Mouse (Mus musculus) limb, embryonic 15.5 days (tissue): ENCODE measurements around the gene Mphosph9. TPM values are rescaled to one million over a fixed set of nuclear protein-coding genes. Genes with fewer than 3 reads are reported as not detected.
A peak's percentile ranks its signal among the peaks of the same experiment; 100 is the strongest.

Experiments
- ATAC-seq: fragments of 200-750 bp; cut with Nextera tagmentation; 2 replicates; pipeline ENCODE4 v1.8.0; 2017; ENCODE audit warnings: low read depth, moderate TSS enrichment; ENCODE audit not compliant: insufficient number of reproducible peaks, low FRiP score, low TSS enrichment
- H3K27ac ChIP-seq: fragments of 300-500 bp; sonication (generic); 2 replicates; pipeline ENCODE4 v1.5.1; 2015; ENCODE audit warnings: moderate library complexity, mild to moderate bottlenecking, inconsistent platforms
- H3K27me3 ChIP-seq: fragments of 300-500 bp; sonication (generic); 2 replicates; pipeline ENCODE4 v1.6.1; 2015; ENCODE audit warnings: inconsistent platforms
- H3K36me3 ChIP-seq: fragments of 300-500 bp; sonication (generic); 2 replicates; pipeline ENCODE4 v1.6.1; 2015; ENCODE audit warnings: inconsistent platforms
- H3K4me1 ChIP-seq: fragments of 300-500 bp; sonication (generic); 2 replicates; pipeline ENCODE4 v1.6.1; 2015; ENCODE audit warnings: inconsistent platforms
- H3K4me2 ChIP-seq: fragments of 300-500 bp; sonication (generic); 2 replicates; pipeline ENCODE4 v1.6.1; 2015; ENCODE audit warnings: mild to moderate bottlenecking, inconsistent platforms
- H3K4me3 ChIP-seq: fragments of 300-500 bp; sonication (generic); 2 replicates; pipeline ENCODE4 v1.5.1; 2015; ENCODE audit warnings: mild to moderate bottlenecking, inconsistent platforms
- H3K9ac ChIP-seq: fragments of 300-500 bp; sonication (generic); 2 replicates; pipeline ENCODE4 v1.6.1; 2015; ENCODE audit warnings: inconsistent platforms
- H3K9me3 ChIP-seq: fragments of 300-500 bp; sonication (generic); 2 replicates; pipeline ENCODE4 v1.6.1; 2016; ENCODE audit warnings: inconsistent platforms
- WGBS: fragments of 180-500 bp; shearing (Covaris S2); methylation state at CpG from one replicate; pipeline ENCODE4 v1.1.7; 2015; 5-methylcytosine and 5-hydroxymethylcytosine counted together
- polyA plus RNA-seq: library from polyadenylated mRNA; unstranded; fragments of >200 nt; fragmentation: Nextera tagmentation; extraction: Ambion mirVana; gene quantifications from 2 replicates; pipeline ENCODE4 v1.2.1, GENCODE M21; 2015

Gene Mphosph9
- polyA plus RNA-seq, 1 experiment from 2014 or later: 8.2 TPM

- Histone ChIP-seq H3K4me3 (no peak overlapping the region), H3K4me1 (no peaks in the 10 kb centered on the region), H3K9ac (no peak overlapping the region), H3K4me2 (no peak overlapping the region), H3K27me3 (no peaks in the 10 kb centered on the region), H3K9me3 (no peaks in the 10 kb centered on the region), H3K36me3 (peaks cover 56% of the 10 kb centered on the region), H3K27ac (no peak overlapping the region)
- WGBS: 53% methylated on average over 2 of the region's 2 CpGs
- ATAC-seq: no peak
These were observed 68.6 kb downstream of the Mphosph9 start for GRCm38 (mm10) chr5:124259133-124259532.

GRCm38 (mm10) chr5:124258026-124258425, 69.7 kb downstream of the Mphosph9 start:
- H3K9me3 ChIP-seq: no peaks in the 10 kb centered on the region
- WGBS: 97% methylated on average over 1 of the region's 1 CpGs
- no peak overlapping the region for H3K4me2 ChIP-seq
- no peak for ATAC-seq
- H3K27ac ChIP-seq: no peak overlapping the region
- no peaks in the 10 kb centered on the region for H3K4me1 ChIP-seq
- no peaks in the 10 kb centered on the region for H3K27me3 ChIP-seq
- H3K36me3 ChIP-seq: peaks cover 63% of the 10 kb centered on the region
- H3K4me3 ChIP-seq: no peak overlapping the region
- H3K9ac ChIP-seq: no peak overlapping the region

- Histone ChIP-seq H3K27ac (no peak overlapping the region), H3K27me3 (no peaks in the 10 kb centered on the region), H3K9me3 (no peaks in the 10 kb centered on the region), H3K4me1 (peaks cover 5% of the 10 kb centered on the region), H3K36me3 (peaks cover 47% of the 10 kb centered on the region), H3K9ac (no peak overlapping the region), H3K4me3 (no peak overlapping the region), H3K4me2 (no peak overlapping the region)
- WGBS: 92% methylated on average over 7 of the region's 7 CpGs
- ATAC-seq: no peak
These were observed 72.6 kb downstream of the Mphosph9 start for GRCm38 (mm10) chr5:124255141-124255540.

DNA sequence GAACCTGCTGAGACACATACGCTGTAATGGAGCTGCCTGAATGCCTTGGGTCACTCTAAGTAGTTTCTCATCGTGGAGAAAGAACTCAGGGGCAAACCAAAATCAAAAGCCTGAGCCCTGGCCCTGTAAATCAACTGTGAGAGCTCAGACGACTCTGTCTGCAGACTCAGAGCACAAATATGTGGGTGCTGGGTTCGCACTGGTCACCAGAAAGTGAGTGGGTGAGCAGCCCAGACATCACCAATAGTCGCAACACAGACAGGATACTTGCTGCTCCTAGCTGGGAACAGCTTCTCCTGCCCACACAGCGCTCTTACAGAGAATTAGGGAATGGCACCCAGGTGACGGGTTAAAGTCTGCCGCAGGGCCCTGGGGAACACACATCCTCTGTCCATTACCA, 74.2 kb downstream of the Mphosph9 start:
- H3K36me3 ChIP-seq: peaks cover 33% of the 10 kb centered on the region
- H3K27me3 ChIP-seq: no peaks in the 10 kb centered on the region
- 85% methylated on average over 8 of the region's 8 CpGs for WGBS
- H3K4me3 ChIP-seq: no peak overlapping the region
- ATAC-seq: no peak
- no peak overlapping the region for H3K9ac ChIP-seq
- H3K27ac ChIP-seq: no peak overlapping the region
- peaks cover 12% of the 10 kb centered on the region for H3K4me1 ChIP-seq
- no peak overlapping the region for H3K4me2 ChIP-seq
- H3K9me3 ChIP-seq: no peaks in the 10 kb centered on the region

GRCm38 (mm10) chr5:124252580-124253320, 75.0 kb downstream of the Mphosph9 start:
- Histone ChIP-seq H3K4me2 (no peak overlapping the region), H3K4me3 (no peak overlapping the region), H3K9ac (no peak overlapping the region), H3K27ac (no peak overlapping the region), H3K9me3 (no peaks in the 10 kb centered on the region), H3K4me1 (peaks cover 20% of the 10 kb centered on the region), H3K27me3 (no peaks in the 10 kb centered on the region), H3K36me3 (peaks cover 25% of the 10 kb centered on the region)
- ATAC-seq: no peak
- WGBS: 92% methylated on average over 13 of the region's 13 CpGs

- Histone ChIP-seq H3K27ac (no peak overlapping the region), H3K4me2 (no peak overlapping the region), H3K4me1 (peaks cover 20% of the 10 kb centered on the region), H3K4me3 (no peak overlapping the region), H3K9me3 (no peaks in the 10 kb centered on the region), H3K27me3 (no peaks in the 10 kb centered on the region), H3K9ac (no peak overlapping the region), H3K36me3 (peaks cover 16% of the 10 kb centered on the region; the same call in 1 of the 2 replicates)
- 61% methylated on average over 5 of the region's 5 CpGs for WGBS
- ATAC-seq: no peak
These were observed 76.7 kb downstream of the Mphosph9 start for GRCm38 (mm10) chr5:124251070-124251469.

- H3K4me1 ChIP-seq: peaks cover 20% of the 10 kb centered on the region
- H3K9ac ChIP-seq: peak within 1 kb of the TSS; percentile 80
- H3K9me3 ChIP-seq: no peaks in the 10 kb centered on the region
- peak within 1 kb of the TSS; percentile 69 for H3K27ac ChIP-seq
- peak; percentile 80 for ATAC-seq
- H3K36me3 ChIP-seq: peaks cover 19% of the 10 kb centered on the region; the same call in 1 of the 2 replicates
- H3K27me3 ChIP-seq: no peaks in the 10 kb centered on the region
- peak within 1 kb of the TSS; percentile 74 for H3K4me3 ChIP-seq
- WGBS: under 1% methylated on average over 72 of the region's 90 CpGs
- peak within 1 kb of the TSS; percentile 81 for H3K4me2 ChIP-seq
These were observed 77.9 kb downstream of the Mphosph9 start, which contains the start of gene Pitpnm2 for GRCm38 (mm10) chr5:124249614-124250591. Gene Pitpnm2, minus strand, starts transcription at chr5:124249760.

GRCm38 (mm10) chr5:124248845-124249613, 78.7 kb downstream of the Mphosph9 start:
- H3K4me2 ChIP-seq: peak overlapping the region; percentile 81
- peak; percentile 61 for ATAC-seq
- peak overlapping the region; percentile 74 for H3K4me3 ChIP-seq
- no peaks in the 10 kb centered on the region for H3K27me3 ChIP-seq
- H3K4me1 ChIP-seq: peaks cover 20% of the 10 kb centered on the region
- H3K36me3 ChIP-seq: peaks cover 24% of the 10 kb centered on the region; the same call in 1 of the 2 replicates
- H3K27ac ChIP-seq: peak overlapping the region; percentile 69
- H3K9me3 ChIP-seq: no peaks in the 10 kb centered on the region
- under 1% methylated on average over 66 of the region's 77 CpGs for WGBS
- peak overlapping the region; percentile 80 for H3K9ac ChIP-seq

DNA sequence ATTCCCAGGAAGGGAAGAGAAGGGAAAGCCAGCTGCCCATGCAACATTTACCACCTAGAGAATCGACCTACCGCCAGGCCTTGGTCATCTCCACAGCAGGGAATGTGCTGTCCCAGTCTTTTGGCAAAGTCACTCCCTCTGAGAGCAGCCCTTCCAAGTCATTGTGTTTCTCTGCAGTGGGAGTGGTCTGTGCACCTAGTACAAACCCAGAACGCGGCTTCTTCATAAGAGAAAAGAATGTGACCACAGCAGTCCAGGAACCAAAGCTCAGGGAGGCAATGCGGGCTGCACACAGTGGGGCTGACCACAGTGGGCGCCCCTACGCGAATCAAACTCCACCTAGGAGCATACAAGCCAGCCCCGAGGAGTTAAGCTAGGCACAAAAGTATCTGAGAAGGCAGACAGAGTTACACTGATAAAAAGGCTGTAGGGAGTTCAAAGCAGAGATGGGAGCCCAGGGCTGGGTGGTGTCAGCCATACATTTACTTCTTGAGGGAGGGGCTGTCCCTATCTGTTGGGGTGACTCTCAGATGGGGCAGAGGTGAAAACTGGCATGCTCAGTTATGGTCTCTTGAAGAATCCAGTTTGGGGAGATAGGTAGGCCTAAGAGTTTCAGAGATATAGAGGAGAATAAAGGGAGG, 79.7 kb downstream of the Mphosph9 start:
- H3K9ac ChIP-seq: no peak overlapping the region
- 41% methylated on average over 9 of the region's 9 CpGs for WGBS

GRCm38 (mm10) chr5:124247296-124247695, 80.5 kb downstream of the Mphosph9 start:
- no peak for ATAC-seq
- 60% methylated on average over 7 of the region's 7 CpGs for WGBS
- Histone ChIP-seq H3K9me3 (no peaks in the 10 kb centered on the region), H3K27me3 (no peaks in the 10 kb centered on the region), H3K4me1 (peaks cover 20% of the 10 kb centered on the region), H3K4me3 (no peak overlapping the region), H3K9ac (no peak overlapping the region), H3K36me3 (peaks cover 17% of the 10 kb centered on the region; the same call in 1 of the 2 replicates), H3K4me2 (no peak overlapping the region), H3K27ac (no peak overlapping the region)

More for the DNA sequence above, 79.7 kb downstream of the Mphosph9 start:
- Histone ChIP-seq H3K4me1 (peaks cover 20% of the 10 kb centered on the region), H3K36me3 (peaks cover 17% of the 10 kb centered on the region; the same call in 1 of the 2 replicates), H3K9me3 (no peaks in the 10 kb centered on the region), H3K4me3 (peak overlapping the region; percentile 74), H3K4me2 (peak overlapping the region; percentile 81), H3K27me3 (no peaks in the 10 kb centered on the region), H3K27ac (no peak overlapping the region)
- ATAC-seq: no peak

GRCm38 (mm10) chr5:124244885-124245284, 82.9 kb downstream of the Mphosph9 start:
- ATAC-seq: no peak
- no peaks in the 10 kb centered on the region for H3K27me3 ChIP-seq
- 90% methylated on average over 7 of the region's 7 CpGs for WGBS

More at GRCm38 (mm10) chr5:124244885-124245284, 82.9 kb downstream of the Mphosph9 start:
- Histone ChIP-seq H3K4me3 (no peak overlapping the region), H3K4me2 (no peak overlapping the region), H3K36me3 (peaks cover 17% of the 10 kb centered on the region; the same call in 1 of the 2 replicates), H3K9ac (no peak overlapping the region), H3K4me1 (peaks cover 33% of the 10 kb centered on the region), H3K9me3 (no peaks in the 10 kb centered on the region), H3K27ac (no peak overlapping the region)
